Mouse (Mus musculus) urinary bladder, adult 2 months (tissue): ENCODE data around the gene Tenm1. TPM values are rescaled to one million over a fixed set of nuclear protein-coding genes. Genes with fewer than 3 reads are reported as not detected.

Experiments used
- DNase-seq: peaks from one replicate; pipeline ENCODE4 v3.0.0; 2022; ENCODE audit warnings: low spot score
- polyA plus RNA-seq: library from polyadenylated mRNA; depleted of rRNA; stranded (reverse); fragments of >200 nt; gene quantifications from 2 replicates; pipeline ENCODE4 v1.2.3, GENCODE M21; 2012; rRNA removed

The Tenm1 gene
- 0.03 and 0.07 TPM in 2 replicates for polyA plus RNA-seq

GRCm38 (mm10) chrX:43428855-43429263 lies at the start of gene Tenm1:
Gene Tenm1, minus strand, starts transcription at chrX:43429126.
- no peak for DNase-seq

- no peak for DNase-seq
Measured at GRCm38 (mm10) chrX:43467311-43467710, 38.4 kb upstream of the Tenm1 start.

GRCm38 (mm10) chrX:43430581-43430980 lies 1.7 kb upstream of the Tenm1 start:
- DNase-seq = no peak

- DNase-seq = no peak
Measured at GRCm38 (mm10) chrX:43429982-43430531, 1.1 kb upstream of the Tenm1 start.

- DNase-seq = no peak
Measured at GRCm38 (mm10) chrX:43429337-43429736, 411 bp upstream of the Tenm1 start.

- no peak for DNase-seq
Measured at GRCm38 (mm10) chrX:43427961-43428365, 963 bp downstream of the Tenm1 start.

- DNase-seq = no peak
Measured at GRCm38 (mm10) chrX:43427111-43427510, 1.8 kb downstream of the Tenm1 start.

- DNase-seq = no peak
Measured at GRCm38 (mm10) chrX:43397957-43398356, 31.0 kb downstream of the Tenm1 start.

GRCm38 (mm10) chrX:43388106-43388505 lies 40.8 kb downstream of the Tenm1 start:
- no peak for DNase-seq

GRCm38 (mm10) chrX:43372526-43372925 lies 56.4 kb downstream of the Tenm1 start:
- DNase-seq = no peak

GRCm38 (mm10) chrX:43319351-43319750 lies 109.6 kb downstream of the Tenm1 start:
- no peak for DNase-seq

GRCm38 (mm10) chrX:43317801-43318520 lies 111.0 kb downstream of the Tenm1 start:
- no peak for DNase-seq

GRCm38 (mm10) chrX:43235844-43236243 lies 193.1 kb downstream of the Tenm1 start:
- DNase-seq = no peak

GRCm38 (mm10) chrX:43205003-43205402 lies 223.9 kb downstream of the Tenm1 start:
- no peak for DNase-seq

GRCm38 (mm10) chrX:43202249-43202783 lies 226.6 kb downstream of the Tenm1 start:
- DNase-seq = no peak

- no peak for DNase-seq
Measured at GRCm38 (mm10) chrX:43182975-43183374, 246.0 kb downstream of the Tenm1 start.

- DNase-seq = no peak
Measured at GRCm38 (mm10) chrX:43151561-43151960, 277.4 kb downstream of the Tenm1 start.

- no peak for DNase-seq
Measured at GRCm38 (mm10) chrX:43129696-43130095, 299.2 kb downstream of the Tenm1 start.

- no peak for DNase-seq
Measured at GRCm38 (mm10) chrX:43122491-43122890, 306.4 kb downstream of the Tenm1 start.

GRCm38 (mm10) chrX:43122001-43122400 lies 306.9 kb downstream of the Tenm1 start:
- no peak for DNase-seq

- no peak for DNase-seq
Measured at GRCm38 (mm10) chrX:42986100-42986499, 442.8 kb downstream of the Tenm1 start.

GRCm38 (mm10) chrX:42973562-42973961 lies 455.4 kb downstream of the Tenm1 start:
- no peak for DNase-seq

- DNase-seq = no peak
Measured at GRCm38 (mm10) chrX:42967611-42968010, 461.3 kb downstream of the Tenm1 start.
